Mouse (Mus musculus): ENCODE results near the gene Trim28. TPM values are rescaled to one million over a fixed set of nuclear protein-coding genes. Genes with fewer than 3 reads are reported as not detected.

Trim28 gene
- polyA plus RNA-seq, 1 experiment from 2014 or later: 321 TPM

GRCm38 (mm10) chr7:13022773-13023535 lies 24.0 kb downstream of the Trim28 start:
- Histone ChIP-seq H3K27me3 (replicated peaks; ENCODE audit: control insufficient read depth, insufficient read depth, low read length) (no peaks in the 10 kb centered on the region), H3K4me3 (ENCODE audit: low read depth, low read length) (peak overlapping the region; percentile 96), H3K9me3 (ENCODE audit: control insufficient read depth, low read length) (no peaks in the 10 kb centered on the region), H3K4me1 (ENCODE audit: control insufficient read depth, insufficient read depth, low read length) (peaks cover 12% of the 10 kb centered on the region; the same call in 1 of the 2 replicates), H3K36me3 (ENCODE audit: control insufficient read depth, insufficient read depth, low read length) (peaks cover 27% of the 10 kb centered on the region), H3K27ac (replicated peaks; ENCODE audit: low read depth, low read length) (peak overlapping the region; percentile 100), H3K4me2 (ENCODE audit: low read depth, low read length) (peak overlapping the region; percentile 82), H3K9ac (ENCODE audit: low read depth, low read length) (peak overlapping the region; percentile 97)
- 3% methylated on average over 27 of the region's 31 CpGs for WGBS
- ATAC-seq (ENCODE audit: low read depth) (peak; percentile 70), DNase-seq (ENCODE audit: low spot score) (peak; percentile 93)

- H3K4me3 ChIP-seq (ENCODE audit: low read depth, low read length): peak overlapping the region; percentile 96
- H3K9me3 ChIP-seq (ENCODE audit: control insufficient read depth, low read length): no peaks in the 10 kb centered on the region
- peak; percentile 98 for DNase-seq (ENCODE audit: low spot score)
- peak overlapping the region; percentile 100 for H3K27ac ChIP-seq (replicated peaks; ENCODE audit: low read depth, low read length)
- H3K36me3 ChIP-seq (ENCODE audit: control insufficient read depth, insufficient read depth, low read length): peaks cover 39% of the 10 kb centered on the region
- H3K4me2 ChIP-seq (ENCODE audit: low read depth, low read length): peak overlapping the region; percentile 82
- no peaks in the 10 kb centered on the region for H3K27me3 ChIP-seq (replicated peaks; ENCODE audit: control insufficient read depth, insufficient read depth, low read length)
- ATAC-seq (ENCODE audit: low read depth): peak; percentile 89
- 0% methylated on average over 28 of the region's 95 CpGs for WGBS
- peaks cover 12% of the 10 kb centered on the region; the same call in 1 of the 2 replicates for H3K4me1 ChIP-seq (ENCODE audit: control insufficient read depth, insufficient read depth, low read length)
- peak overlapping the region; percentile 97 for H3K9ac ChIP-seq (ENCODE audit: low read depth, low read length)
Observed at GRCm38 (mm10) chr7:13023928-13024731, 25.2 kb downstream of the Trim28 start.

- H3K4me1 ChIP-seq (ENCODE audit: control insufficient read depth, insufficient read depth, low read length): peaks cover 12% of the 10 kb centered on the region; the same call in 1 of the 2 replicates
- WGBS: 0% methylated on average over 8 of the region's 44 CpGs
- peak; percentile 80 for DNase-seq (ENCODE audit: low spot score)
- peak overlapping the region; percentile 100 for H3K27ac ChIP-seq (replicated peaks; ENCODE audit: low read depth, low read length)
- H3K4me2 ChIP-seq (ENCODE audit: low read depth, low read length): peak overlapping the region; percentile 82
- H3K36me3 ChIP-seq (ENCODE audit: control insufficient read depth, insufficient read depth, low read length): peaks cover 45% of the 10 kb centered on the region
- peak; percentile 48 for ATAC-seq (ENCODE audit: low read depth)
- no peaks in the 10 kb centered on the region for H3K27me3 ChIP-seq (replicated peaks; ENCODE audit: control insufficient read depth, insufficient read depth, low read length)
- peak overlapping the region; percentile 97 for H3K9ac ChIP-seq (ENCODE audit: low read depth, low read length)
- no peaks in the 10 kb centered on the region for H3K9me3 ChIP-seq (ENCODE audit: control insufficient read depth, low read length)
- peak overlapping the region; percentile 96 for H3K4me3 ChIP-seq (ENCODE audit: low read depth, low read length)
Observed at GRCm38 (mm10) chr7:13024805-13025204, 25.9 kb downstream of the Trim28 start.

GRCm38 (mm10) chr7:13025511-13026112 lies 26.7 kb downstream of the Trim28 start:
- peak overlapping the region; percentile 82 for H3K4me2 ChIP-seq (ENCODE audit: low read depth, low read length)
- no peak for DNase-seq (ENCODE audit: low spot score)
- no peaks in the 10 kb centered on the region for H3K9me3 ChIP-seq (ENCODE audit: control insufficient read depth, low read length)
- peak overlapping the region; percentile 100; the same call in 1 of the 2 replicates for H3K27ac ChIP-seq (replicated peaks; ENCODE audit: low read depth, low read length)
- peaks cover 53% of the 10 kb centered on the region for H3K36me3 ChIP-seq (ENCODE audit: control insufficient read depth, insufficient read depth, low read length)
- H3K4me1 ChIP-seq (ENCODE audit: control insufficient read depth, insufficient read depth, low read length): peaks cover 12% of the 10 kb centered on the region; the same call in 1 of the 2 replicates
- H3K9ac ChIP-seq (ENCODE audit: low read depth, low read length): peak overlapping the region; percentile 97
- no peaks in the 10 kb centered on the region for H3K27me3 ChIP-seq (replicated peaks; ENCODE audit: control insufficient read depth, insufficient read depth, low read length)
- no peak for ATAC-seq (ENCODE audit: low read depth)
- H3K4me3 ChIP-seq (ENCODE audit: low read depth, low read length): peak overlapping the region; percentile 96
- 17% methylated on average over 4 of the region's 4 CpGs for WGBS

- H3K36me3 ChIP-seq (ENCODE audit: control insufficient read depth, insufficient read depth, low read length): peaks cover 76% of the 10 kb centered on the region
- H3K27me3 ChIP-seq (replicated peaks; ENCODE audit: control insufficient read depth, insufficient read depth, low read length): no peaks in the 10 kb centered on the region
- 95% methylated on average over 4 of the region's 4 CpGs for WGBS
- no peak overlapping the region for H3K4me2 ChIP-seq (ENCODE audit: low read depth, low read length)
- ATAC-seq (ENCODE audit: low read depth) (no peak), DNase-seq (ENCODE audit: low spot score) (no peak)
- H3K27ac ChIP-seq (replicated peaks; ENCODE audit: low read depth, low read length): no peak overlapping the region
- no peak overlapping the region for H3K9ac ChIP-seq (ENCODE audit: low read depth, low read length)
- no peaks in the 10 kb centered on the region for H3K9me3 ChIP-seq (ENCODE audit: control insufficient read depth, low read length)
- H3K4me1 ChIP-seq (ENCODE audit: control insufficient read depth, insufficient read depth, low read length): peaks cover 18% of the 10 kb centered on the region; the same call in 1 of the 2 replicates
- no peak overlapping the region for H3K4me3 ChIP-seq (ENCODE audit: low read depth, low read length)
Observed at GRCm38 (mm10) chr7:13028986-13029385, 30.1 kb downstream of the Trim28 start.

- no peak overlapping the region for H3K4me2 ChIP-seq (ENCODE audit: low read depth, low read length)
- DNase-seq (ENCODE audit: low spot score): no peak
- no peaks in the 10 kb centered on the region for H3K27me3 ChIP-seq (replicated peaks; ENCODE audit: control insufficient read depth, insufficient read depth, low read length)
- no peak for ATAC-seq (ENCODE audit: low read depth)
- no peak overlapping the region for H3K4me3 ChIP-seq (ENCODE audit: low read depth, low read length)
- peaks cover 81% of the 10 kb centered on the region for H3K36me3 ChIP-seq (ENCODE audit: control insufficient read depth, insufficient read depth, low read length)
- H3K9ac ChIP-seq (ENCODE audit: low read depth, low read length): no peak overlapping the region
- no peaks in the 10 kb centered on the region for H3K9me3 ChIP-seq (ENCODE audit: control insufficient read depth, low read length)
- H3K4me1 ChIP-seq (ENCODE audit: control insufficient read depth, insufficient read depth, low read length): peaks cover 15% of the 10 kb centered on the region; the same call in 1 of the 2 replicates
- WGBS: 71% methylated on average over 5 of the region's 5 CpGs
- no peak overlapping the region for H3K27ac ChIP-seq (replicated peaks; ENCODE audit: low read depth, low read length)
Observed at GRCm38 (mm10) chr7:13031069-13031468, 32.2 kb downstream of the Trim28 start.

- H3K9me3 ChIP-seq (ENCODE audit: control insufficient read depth, low read length): no peaks in the 10 kb centered on the region
- H3K9ac ChIP-seq (ENCODE audit: low read depth, low read length): no peak overlapping the region
- ATAC-seq (ENCODE audit: low read depth): no peak
- H3K4me1 ChIP-seq (ENCODE audit: control insufficient read depth, insufficient read depth, low read length): peaks cover 17% of the 10 kb centered on the region
- H3K4me3 ChIP-seq (ENCODE audit: low read depth, low read length): no peak overlapping the region
- H3K27ac ChIP-seq (replicated peaks; ENCODE audit: low read depth, low read length): no peak overlapping the region
- no peaks in the 10 kb centered on the region for H3K27me3 ChIP-seq (replicated peaks; ENCODE audit: control insufficient read depth, insufficient read depth, low read length)
- no peak for DNase-seq (ENCODE audit: low spot score)
- no peak overlapping the region for H3K4me2 ChIP-seq (ENCODE audit: low read depth, low read length)
- 93% methylated on average over 2 of the region's 2 CpGs for WGBS
- peaks cover 76% of the 10 kb centered on the region for H3K36me3 ChIP-seq (ENCODE audit: control insufficient read depth, insufficient read depth, low read length)
Observed at GRCm38 (mm10) chr7:13031983-13032382, 33.1 kb downstream of the Trim28 start.

- Histone ChIP-seq H3K9me3 (ENCODE audit: control insufficient read depth, low read length) (no peaks in the 10 kb centered on the region), H3K4me3 (ENCODE audit: low read depth, low read length) (no peak overlapping the region), H3K36me3 (ENCODE audit: control insufficient read depth, insufficient read depth, low read length) (peaks cover 70% of the 10 kb centered on the region), H3K27ac (replicated peaks; ENCODE audit: low read depth, low read length) (no peak overlapping the region), H3K4me1 (ENCODE audit: control insufficient read depth, insufficient read depth, low read length) (peaks cover 18% of the 10 kb centered on the region), H3K4me2 (ENCODE audit: low read depth, low read length) (no peak overlapping the region), H3K27me3 (replicated peaks; ENCODE audit: control insufficient read depth, insufficient read depth, low read length) (no peaks in the 10 kb centered on the region), H3K9ac (ENCODE audit: low read depth, low read length) (no peak overlapping the region)
- ATAC-seq (ENCODE audit: low read depth): no peak
- 92% methylated on average over 7 of the region's 7 CpGs for WGBS
- no peak for DNase-seq (ENCODE audit: low spot score)
Observed at GRCm38 (mm10) chr7:13032541-13032940, 33.6 kb downstream of the Trim28 start.

Measured in embryonic facial prominence, embryonic 14.5 days (tissue).